Mouse (Mus musculus): ENCODE results near the gene Zfp459.
"Not testable (repeated sequence)": the region's sequence is repeated elsewhere in the genome, so short reads cannot be mapped to it uniquely, and the experiment has no call there.

DNA sequence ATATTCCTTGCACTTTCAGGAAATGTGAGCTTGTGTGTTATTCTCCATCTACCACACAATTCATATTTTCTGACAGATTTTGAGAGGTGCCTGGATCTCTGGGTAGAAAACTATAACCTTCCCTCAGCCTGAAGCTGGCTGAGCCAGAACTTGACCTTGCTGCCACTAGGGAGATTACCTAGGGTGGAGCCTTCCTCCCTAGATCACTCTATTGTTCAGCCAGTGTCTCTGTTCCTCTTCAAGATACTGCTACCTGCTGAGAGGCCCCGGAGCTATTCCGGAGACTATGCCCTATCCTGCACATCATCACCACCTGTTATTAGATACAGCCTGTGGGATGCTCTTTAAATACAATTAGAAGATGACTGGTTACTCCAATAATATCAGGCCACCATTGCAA lies 1.3 kb upstream of the Zfp459 start:
- TF ChIP-seq ZNF384 (IDR thresholded peaks at IDR 0.05; ENCODE audit: low read depth, low read length); MAFK (IDR thresholded peaks at IDR 0.05; ENCODE audit: insufficient read depth, low read depth, low read length); CHD2 (IDR thresholded peaks at IDR 0.05; ENCODE audit: low read depth, low read length); ZC3H11A (IDR thresholded peaks at IDR 0.05; ENCODE audit: borderline replicate concordance, low read depth, low read length): not testable (repeated sequence)

Data from ES-E14 (cell line).